Mouse (Mus musculus): ENCODE data around the gene Vamp8. TPM values are rescaled to one million over a fixed set of nuclear protein-coding genes. Genes with fewer than 3 reads are reported as not detected.

Gene Vamp8
- polyA plus RNA-seq, 1 experiment, result 121 TPM

- no peak overlapping the region for H3K4me3 ChIP-seq (ENCODE audit: insufficient read depth, low read depth, low read length)
- H3K27ac ChIP-seq (replicated peaks; ENCODE audit: low read depth, low read length), result no peak overlapping the region
- H3K4me1 ChIP-seq (ENCODE audit: control insufficient read depth, insufficient read depth, insufficient read length, low read length), result peaks cover 14% of the 10 kb centered on the region; the same call in 1 of the 2 replicates
These were observed 33.1 kb downstream of the Vamp8 start for GRCm38 (mm10) chr6:72357164-72358079.

DNA sequence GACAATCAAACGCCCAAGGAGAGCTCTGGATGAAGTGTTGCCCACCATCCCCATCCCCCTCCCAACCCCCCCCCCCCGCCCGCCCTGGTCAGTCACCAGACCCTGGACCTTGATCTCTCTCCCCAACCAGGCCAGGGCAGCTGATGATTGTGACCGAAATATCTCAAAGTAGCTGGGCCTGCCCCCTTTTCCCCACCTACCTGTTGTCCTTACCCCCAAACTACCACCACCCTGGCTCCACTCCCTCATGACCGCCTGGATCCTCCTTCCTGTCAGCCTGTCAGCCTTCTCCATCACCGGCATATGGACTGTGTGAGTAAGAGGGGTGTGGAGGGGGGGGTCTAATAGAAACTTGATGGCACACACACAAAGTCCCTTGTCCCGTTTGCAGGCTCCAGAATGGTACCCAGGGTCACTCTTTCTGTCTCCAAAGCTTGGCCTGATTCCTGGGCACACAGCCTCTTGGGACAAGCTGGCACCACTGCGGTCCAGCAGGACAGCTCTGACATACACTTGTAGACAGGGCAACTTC lies 34.4 kb downstream of the Vamp8 start:
- peak overlapping the region; percentile 91 for H3K4me3 ChIP-seq (ENCODE audit: insufficient read depth, low read depth, low read length)
- peaks cover 14% of the 10 kb centered on the region; the same call in 1 of the 2 replicates for H3K4me1 ChIP-seq (ENCODE audit: control insufficient read depth, insufficient read depth, insufficient read length, low read length)
- H3K27ac ChIP-seq (replicated peaks; ENCODE audit: low read depth, low read length), result no peak overlapping the region

GRCm38 (mm10) chr6:72355066-72355911 lies 35.2 kb downstream of the Vamp8 start, which contains the start of gene Tmem150a:
Gene Tmem150a (plus strand): TSS chr6:72355447.
- peak within 1 kb of the TSS; percentile 91 for H3K4me3 ChIP-seq (ENCODE audit: insufficient read depth, low read depth, low read length)
- peaks cover 13% of the 10 kb centered on the region; the same call in 1 of the 2 replicates for H3K4me1 ChIP-seq (ENCODE audit: control insufficient read depth, insufficient read depth, insufficient read length, low read length)
- peak within 1 kb of the TSS; percentile 75 for H3K27ac ChIP-seq (replicated peaks; ENCODE audit: low read depth, low read length)

DNA sequence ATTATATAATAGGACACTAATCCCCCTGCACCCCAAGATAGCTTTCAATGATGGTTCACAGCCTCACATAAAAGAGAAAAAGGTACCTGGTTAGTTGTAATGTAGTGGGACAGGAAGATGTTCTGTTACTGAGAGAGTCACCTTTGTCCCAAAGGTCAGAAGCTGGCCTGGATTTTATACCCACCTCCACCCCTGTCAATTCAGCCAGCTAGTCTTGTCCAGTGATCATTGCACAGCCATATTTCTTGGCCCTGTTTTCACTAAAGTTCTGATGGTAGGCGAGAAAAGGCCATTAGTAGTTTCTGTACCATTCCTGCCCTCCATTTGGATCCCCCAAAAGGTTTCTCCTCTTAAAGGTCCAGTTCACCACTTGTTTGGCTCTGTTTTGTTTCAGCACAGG lies 36.5 kb downstream of the Vamp8 start:
- Histone ChIP-seq H3K27ac (replicated peaks; ENCODE audit: low read depth, low read length) (peak overlapping the region; percentile 18), H3K4me1 (ENCODE audit: control insufficient read depth, insufficient read depth, insufficient read length, low read length) (peaks cover 13% of the 10 kb centered on the region; the same call in 1 of the 2 replicates), H3K4me3 (ENCODE audit: insufficient read depth, low read depth, low read length) (no peak overlapping the region)

- H3K27ac ChIP-seq (replicated peaks; ENCODE audit: low read depth, low read length), result peak overlapping the region; percentile 41
- no peak overlapping the region for H3K4me3 ChIP-seq (ENCODE audit: insufficient read depth, low read depth, low read length)
- H3K4me1 ChIP-seq (ENCODE audit: control insufficient read depth, insufficient read depth, insufficient read length, low read length), result peaks cover 23% of the 10 kb centered on the region
These were observed 37.7 kb downstream of the Vamp8 start for GRCm38 (mm10) chr6:72352636-72353405.

GRCm38 (mm10) chr6:72350214-72350613 lies 40.3 kb downstream of the Vamp8 start:
- Histone ChIP-seq H3K27ac (replicated peaks; ENCODE audit: low read depth, low read length) (no peak overlapping the region), H3K4me1 (ENCODE audit: control insufficient read depth, insufficient read depth, insufficient read length, low read length) (peaks cover 23% of the 10 kb centered on the region), H3K4me3 (ENCODE audit: insufficient read depth, low read depth, low read length) (no peak overlapping the region)

GRCm38 (mm10) chr6:72348411-72348810 lies 42.1 kb downstream of the Vamp8 start:
- peak overlapping the region; percentile 91; the same call in 1 of the 2 replicates for H3K27ac ChIP-seq (replicated peaks; ENCODE audit: low read depth, low read length)
- H3K4me1 ChIP-seq (ENCODE audit: control insufficient read depth, insufficient read depth, insufficient read length, low read length), result peaks cover 16% of the 10 kb centered on the region
- H3K4me3 ChIP-seq (ENCODE audit: insufficient read depth, low read depth, low read length), result peak overlapping the region; percentile 79

- Histone ChIP-seq H3K4me3 (ENCODE audit: insufficient read depth, low read depth, low read length) (peak within 1 kb of the TSS; percentile 79), H3K4me1 (ENCODE audit: control insufficient read depth, insufficient read depth, insufficient read length, low read length) (peaks cover 11% of the 10 kb centered on the region), H3K27ac (replicated peaks; ENCODE audit: low read depth, low read length) (peak within 1 kb of the TSS; percentile 91)
These were observed 43.1 kb downstream of the Vamp8 start, which contains the start of gene 0610030E20Rik for GRCm38 (mm10) chr6:72347166-72347941. Gene 0610030E20Rik (plus strand): TSS chr6:72347317.

GRCm38 (mm10) chr6:72346261-72346660 lies 44.2 kb downstream of the Vamp8 start:
- no peak overlapping the region for H3K4me3 ChIP-seq (ENCODE audit: insufficient read depth, low read depth, low read length)
- H3K27ac ChIP-seq (replicated peaks; ENCODE audit: low read depth, low read length), result no peak overlapping the region
- H3K4me1 ChIP-seq (ENCODE audit: control insufficient read depth, insufficient read depth, insufficient read length, low read length), result peaks cover 10% of the 10 kb centered on the region

- Histone ChIP-seq H3K27ac (replicated peaks; ENCODE audit: low read depth, low read length) (no peak overlapping the region), H3K4me1 (ENCODE audit: control insufficient read depth, insufficient read depth, insufficient read length, low read length) (peaks cover 10% of the 10 kb centered on the region), H3K4me3 (ENCODE audit: insufficient read depth, low read depth, low read length) (no peak overlapping the region)
These were observed 44.9 kb downstream of the Vamp8 start for GRCm38 (mm10) chr6:72345633-72346032.

DNA sequence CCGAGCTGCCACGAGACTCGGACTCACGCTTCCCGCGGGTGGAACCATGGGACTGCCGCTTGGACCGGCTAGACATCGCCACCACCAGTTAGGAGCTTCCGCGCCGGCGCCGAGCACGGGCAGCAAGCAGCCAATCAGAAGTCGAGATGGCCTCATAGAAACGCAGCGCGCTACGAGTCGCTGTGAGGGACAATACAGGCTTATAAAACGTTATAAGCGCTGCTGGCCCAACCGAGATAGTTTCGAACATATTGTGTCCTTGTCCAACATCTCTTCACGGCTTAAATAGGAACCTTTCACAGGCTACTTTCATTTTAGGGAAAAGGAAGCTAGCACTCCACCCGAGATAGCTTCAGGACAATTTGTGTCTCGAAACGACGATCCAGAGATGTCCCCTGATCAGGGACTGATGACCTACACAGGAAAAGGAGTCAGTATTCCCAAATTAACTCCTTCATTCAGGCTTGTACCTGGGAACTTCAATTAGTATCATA lies 45.4 kb downstream of the Vamp8 start, which contains the start of gene Usp39:
Gene Usp39 (minus strand): TSS at position 111 of the 494 bp plus-strand sequence.
- Histone ChIP-seq H3K4me1 (ENCODE audit: control insufficient read depth, insufficient read depth, insufficient read length, low read length) (peaks cover 10% of the 10 kb centered on the region), H3K27ac (replicated peaks; ENCODE audit: low read depth, low read length) (peak within 1 kb of the TSS; percentile 88), H3K4me3 (ENCODE audit: insufficient read depth, low read depth, low read length) (peak within 1 kb of the TSS; percentile 91)

DNA sequence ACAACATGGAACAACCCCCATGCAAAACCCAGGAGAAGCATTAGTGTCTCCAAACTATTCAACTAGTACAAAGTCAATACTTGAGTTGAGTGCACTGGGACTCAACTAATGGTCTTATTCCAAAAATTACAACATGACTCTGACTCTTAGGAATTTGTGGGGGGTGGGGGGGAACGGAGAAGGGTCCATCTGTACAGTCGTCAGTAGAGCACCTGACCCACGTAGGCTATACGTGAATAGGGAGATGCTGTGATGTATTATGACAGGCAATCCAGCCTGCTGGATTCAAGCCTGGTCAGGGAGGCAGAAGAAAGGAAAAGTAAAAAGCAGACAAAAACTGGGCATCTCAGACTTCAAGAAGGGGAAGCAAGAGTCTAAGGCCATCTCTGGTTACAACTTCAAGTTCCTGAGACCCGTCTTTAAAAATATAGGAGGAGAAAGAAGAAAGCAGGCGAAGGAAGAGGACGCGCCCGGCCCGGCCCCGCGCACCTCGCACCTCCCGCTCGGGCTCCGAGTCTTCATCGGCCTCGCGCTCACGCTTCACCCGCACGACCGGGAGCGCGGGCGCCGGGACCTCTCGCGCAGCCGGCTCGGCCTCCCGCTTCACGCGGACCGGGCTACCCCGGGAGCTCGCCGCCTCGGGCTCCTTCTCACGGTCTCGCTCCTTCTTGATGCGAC lies 46.0 kb downstream of the Vamp8 start:
- Histone ChIP-seq H3K4me3 (ENCODE audit: insufficient read depth, low read depth, low read length) (peak overlapping the region; percentile 91), H3K27ac (replicated peaks; ENCODE audit: low read depth, low read length) (0 out of 2 replicates have a peak overlapping the region, but pooled peaks have one; percentile 49), H3K4me1 (ENCODE audit: control insufficient read depth, insufficient read depth, insufficient read length, low read length) (peaks cover 10% of the 10 kb centered on the region)

DNA sequence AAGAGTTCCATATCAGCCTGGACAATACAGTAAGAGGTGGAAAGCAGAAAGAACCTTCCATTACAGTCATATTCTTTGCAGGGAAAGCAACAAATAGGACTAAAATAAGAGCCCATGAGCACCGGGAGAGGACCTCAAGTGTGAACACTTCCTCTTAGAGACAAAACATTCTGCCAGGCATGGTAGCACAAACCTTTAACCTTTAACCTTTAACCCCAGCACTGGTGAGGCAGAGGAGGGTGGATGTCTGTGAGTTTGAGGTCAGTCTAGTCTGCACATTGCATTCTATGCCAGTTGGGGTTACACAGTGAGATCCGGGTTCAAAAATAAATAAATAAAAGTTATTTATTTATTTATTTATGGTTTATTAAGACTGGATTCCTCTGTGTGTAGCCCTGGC lies 50.0 kb downstream of the Vamp8 start:
- no peak overlapping the region for H3K4me3 ChIP-seq (ENCODE audit: insufficient read depth, low read depth, low read length)
- no peak overlapping the region for H3K27ac ChIP-seq (replicated peaks; ENCODE audit: low read depth, low read length)
- no peaks in the 10 kb centered on the region; the same call in 1 of the 2 replicates for H3K4me1 ChIP-seq (ENCODE audit: control insufficient read depth, insufficient read depth, insufficient read length, low read length)
